Mouse (Mus musculus) olfactory bulb, adult 2 months (tissue): Measurements from ENCODE around the gene Intu. TPM values are rescaled to one million over a fixed set of nuclear protein-coding genes. Genes with fewer than 3 reads are reported as not detected.
A peak's percentile ranks its signal among the peaks of the same experiment; 100 is the strongest.

Experiments used
- H3K27ac ChIP-seq: fragments of 200-500 bp; 2 replicates; pipeline ENCODE4 v1.5.1; 2012; ENCODE audit warnings: low read depth, low read length; ENCODE audit not compliant: insufficient read depth
- H3K4me1 ChIP-seq: fragments of 200-500 bp; 2 replicates; pipeline ENCODE4 v1.6.1; 2012; ENCODE audit warnings: low read length; ENCODE audit not compliant: control insufficient read depth, insufficient read depth
- H3K4me3 ChIP-seq: fragments of 200-500 bp; 2 replicates; pipeline ENCODE4 v1.5.1; 2012; ENCODE audit warnings: mild to moderate bottlenecking, low read depth, low read length, moderate library complexity; ENCODE audit not compliant: insufficient read depth
- CTCF ChIP-seq: fragments of 200-500 bp; IDR thresholded peaks from 2 replicates; pipeline ENCODE4 v1.5.1; 2012; ENCODE audit warnings: low read depth, mild to moderate bottlenecking, low read length, moderate library complexity; ENCODE audit not compliant: insufficient read depth
- POLR2A ChIP-seq: fragments of 200-500 bp; IDR thresholded peaks from 2 replicates; pipeline ENCODE4 v1.6.1; 2012; ENCODE audit warnings: mild to moderate bottlenecking, low read depth, low read length, moderate library complexity; ENCODE audit not compliant: insufficient read depth
- WGBS: fragments of 180-500 bp; shearing (Covaris S2); methylation state at CpG from one replicate; pipeline ENCODE4 v1.1.7; 2018; 5-methylcytosine and 5-hydroxymethylcytosine counted together
- polyA plus RNA-seq: library from polyadenylated mRNA; stranded (reverse); fragments of >200 nt; gene quantifications from 2 replicates; pipeline ENCODE4 v1.2.4, GENCODE M21; 2012; ENCODE audit warnings: low replicate concordance; ENCODE audit not compliant: missing spikeins, insufficient read depth, insufficient read length

Intu gene
- polyA plus RNA-seq, 1 experiment, result not detected

GRCm38 (mm10) chr3:40738381-40738912 lies 207.4 kb downstream of the Intu start:
- no peak overlapping the region for H3K4me3 ChIP-seq
- no peaks in the 10 kb centered on the region for H3K4me1 ChIP-seq
- 91% methylated on average over 6 of the region's 6 CpGs for WGBS
- no peak for TF ChIP-seq CTCF
- no peak for TF ChIP-seq POLR2A
- H3K27ac ChIP-seq, result no peak overlapping the region

GRCm38 (mm10) chr3:40744024-40744835 lies 213.1 kb downstream of the Intu start, which contains the start of gene Hspa4l:
TSS of gene Hspa4l (plus strand) at chr3:40744495.
- 16% methylated on average over 16 of the region's 16 CpGs for WGBS
- peak within 1 kb of the TSS; percentile 79 for H3K4me3 ChIP-seq
- peak within 1 kb of the TSS; percentile 64 for H3K27ac ChIP-seq
- peaks cover 2% of the 10 kb centered on the region; the same call in 1 of the 2 replicates for H3K4me1 ChIP-seq
- TF ChIP-seq POLR2A (no peak), CTCF (no peak)

GRCm38 (mm10) chr3:40744836-40745660 lies 214.0 kb downstream of the Intu start:
- peak overlapping the region; percentile 64 for H3K27ac ChIP-seq
- peaks cover 2% of the 10 kb centered on the region; the same call in 1 of the 2 replicates for H3K4me1 ChIP-seq
- peak overlapping the region; percentile 79 for H3K4me3 ChIP-seq
- peak; percentile 87 for TF ChIP-seq POLR2A
- TF ChIP-seq CTCF, result no peak
- under 1% methylated on average over 66 of the region's 93 CpGs for WGBS

GRCm38 (mm10) chr3:40745661-40746547 lies 214.8 kb downstream of the Intu start:
- TF ChIP-seq POLR2A (no peak), CTCF (no peak)
- under 1% methylated on average over 37 of the region's 37 CpGs for WGBS
- Histone ChIP-seq H3K4me3 (peak overlapping the region; percentile 79), H3K27ac (peak overlapping the region; percentile 64), H3K4me1 (peaks cover 2% of the 10 kb centered on the region; the same call in 1 of the 2 replicates)

Other genes starting within 250 kb of the Intu start
- not detected in 2 replicates for gene Slc25a31, start 177.6 kb downstream of the Intu start, polyA plus RNA-seq
- gene Hspa4l, start 213.2 kb downstream of the Intu start, polyA plus RNA-seq, result 286 TPM in 1 of 2 replicates, not detected in the other